Mouse (Mus musculus): ENCODE data around the gene Nsrp1.
"Not testable (repeated sequence)": the region's sequence is repeated elsewhere in the genome, so short reads cannot be mapped to it uniquely, and the experiment has no call there.

Nsrp1 gene

DNA sequence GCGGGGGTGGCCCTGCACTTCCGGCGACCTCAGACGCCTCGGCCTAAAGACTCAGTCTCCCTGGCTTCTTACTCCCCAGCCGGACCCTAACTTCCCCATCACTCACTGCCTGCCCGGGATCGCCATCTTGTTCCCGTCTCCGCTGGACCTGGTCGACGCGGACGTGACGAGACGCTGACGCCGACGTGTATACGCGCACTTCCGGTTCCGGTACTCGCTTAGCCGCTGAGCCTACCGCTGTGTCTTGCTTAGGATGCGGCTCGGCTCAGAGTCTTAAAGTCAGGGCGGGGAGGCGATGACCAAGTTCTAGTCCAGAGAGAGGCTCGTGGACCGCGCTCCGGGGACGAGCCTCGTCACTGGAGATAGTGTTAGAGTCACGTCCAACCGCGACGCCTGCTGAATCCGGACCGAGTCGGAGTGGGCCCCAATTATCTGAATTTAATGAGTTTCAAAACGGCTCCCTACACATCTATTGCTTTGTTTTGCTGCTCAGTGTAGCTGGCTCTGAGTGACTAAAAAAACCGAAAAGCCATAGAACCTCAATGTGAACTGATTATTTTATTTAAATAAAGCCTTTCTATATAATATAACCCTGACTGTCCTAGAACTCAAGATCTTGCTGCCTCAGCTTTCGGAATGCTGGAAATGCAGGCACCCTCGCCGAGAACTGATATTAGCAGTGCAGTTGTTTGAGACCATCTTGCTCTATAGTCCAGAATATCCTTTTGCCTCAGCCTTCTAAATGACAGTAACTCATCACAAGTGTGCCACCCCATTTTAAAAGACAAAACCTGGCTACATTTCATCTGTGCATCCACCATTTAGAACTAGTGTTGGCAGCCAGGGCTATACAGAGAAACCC lies at the start of gene Nsrp1:
TSS of gene Nsrp1 (minus strand) at position 163 of the 862 bp plus-strand sequence.
- peak; percentile 93 to 94 for DNase-seq

DNA sequence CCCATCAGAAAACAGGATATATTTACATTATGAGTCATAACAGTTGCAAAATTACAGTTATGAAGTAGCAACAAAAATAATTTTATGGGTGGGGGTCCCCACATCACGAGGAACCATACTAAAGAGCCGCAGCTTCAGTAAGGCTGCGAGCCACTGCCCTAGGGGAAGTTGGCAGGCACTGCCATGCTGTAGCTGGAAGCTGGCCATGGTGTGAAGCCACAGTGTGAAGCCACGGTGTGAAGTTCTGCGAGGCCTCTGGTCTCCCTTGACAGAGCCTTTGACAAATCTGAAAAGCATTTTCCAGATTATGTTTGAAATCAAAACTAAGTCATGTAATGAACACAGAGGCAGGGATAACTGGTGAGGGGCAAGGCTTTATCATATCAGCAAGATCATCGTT lies 32.9 kb upstream of the Nsrp1 start:
- DNase-seq: no peak

DNA sequence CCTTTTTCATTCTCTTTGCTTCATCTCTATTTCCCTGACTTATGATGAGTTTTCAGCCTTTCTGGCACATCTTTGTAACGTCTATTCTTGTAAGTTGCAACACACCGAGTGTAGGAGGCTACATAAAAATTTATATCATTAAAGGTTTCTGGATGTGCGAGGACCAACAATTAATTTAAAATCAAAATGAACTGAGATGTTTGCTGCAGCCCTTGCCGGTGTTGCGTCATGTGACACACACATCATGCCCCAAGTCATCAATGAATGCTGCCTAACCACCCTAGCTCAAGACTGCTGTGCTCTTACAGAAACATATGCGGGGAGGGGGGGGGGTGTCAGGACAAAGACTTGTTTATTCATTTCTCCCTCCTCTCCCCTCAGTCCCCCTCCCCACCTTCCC lies 30.2 kb upstream of the Nsrp1 start:
- DNase-seq: no peak

DNA sequence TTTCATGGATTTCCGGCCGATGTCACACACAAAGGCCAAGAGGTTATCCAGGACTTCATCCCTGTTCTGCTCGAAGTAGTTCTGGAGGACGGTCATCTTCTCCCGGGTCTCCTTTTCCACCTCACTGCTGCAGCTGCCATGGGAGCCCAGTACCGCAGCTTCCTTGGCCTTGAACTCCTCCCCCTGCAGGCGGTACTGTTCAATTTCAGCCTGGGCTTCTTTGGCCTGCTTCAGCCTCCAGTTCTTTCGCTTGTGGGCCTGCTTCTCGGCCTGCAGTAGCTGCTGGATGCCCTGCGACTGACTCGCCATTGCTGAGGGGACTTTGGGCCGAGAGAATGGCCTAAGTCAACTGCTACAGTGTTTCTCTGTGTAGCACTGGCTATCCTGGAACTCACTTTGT lies 29.6 kb upstream of the Nsrp1 start:
- DNase-seq: not testable (repeated sequence)

DNA sequence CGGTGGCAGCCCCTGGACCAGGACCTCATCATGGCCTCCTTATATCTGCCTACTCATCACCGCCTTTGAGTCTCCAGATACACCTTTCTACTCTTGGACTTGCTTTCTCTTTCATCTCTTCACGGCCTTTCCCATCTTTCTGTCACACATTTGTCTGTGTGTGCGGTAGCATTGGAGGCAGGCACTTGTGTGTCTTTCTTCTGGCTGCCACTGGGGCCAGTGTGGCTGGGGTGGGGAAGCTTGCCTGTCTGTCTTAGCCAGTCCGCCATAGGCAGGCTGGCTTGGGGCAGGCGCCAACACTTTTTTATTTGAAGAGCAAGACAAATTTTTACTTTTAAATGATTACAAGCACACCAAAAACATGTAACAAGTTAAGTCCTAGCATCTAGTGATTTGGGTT lies 28.7 kb upstream of the Nsrp1 start:
- no peak for DNase-seq

DNA sequence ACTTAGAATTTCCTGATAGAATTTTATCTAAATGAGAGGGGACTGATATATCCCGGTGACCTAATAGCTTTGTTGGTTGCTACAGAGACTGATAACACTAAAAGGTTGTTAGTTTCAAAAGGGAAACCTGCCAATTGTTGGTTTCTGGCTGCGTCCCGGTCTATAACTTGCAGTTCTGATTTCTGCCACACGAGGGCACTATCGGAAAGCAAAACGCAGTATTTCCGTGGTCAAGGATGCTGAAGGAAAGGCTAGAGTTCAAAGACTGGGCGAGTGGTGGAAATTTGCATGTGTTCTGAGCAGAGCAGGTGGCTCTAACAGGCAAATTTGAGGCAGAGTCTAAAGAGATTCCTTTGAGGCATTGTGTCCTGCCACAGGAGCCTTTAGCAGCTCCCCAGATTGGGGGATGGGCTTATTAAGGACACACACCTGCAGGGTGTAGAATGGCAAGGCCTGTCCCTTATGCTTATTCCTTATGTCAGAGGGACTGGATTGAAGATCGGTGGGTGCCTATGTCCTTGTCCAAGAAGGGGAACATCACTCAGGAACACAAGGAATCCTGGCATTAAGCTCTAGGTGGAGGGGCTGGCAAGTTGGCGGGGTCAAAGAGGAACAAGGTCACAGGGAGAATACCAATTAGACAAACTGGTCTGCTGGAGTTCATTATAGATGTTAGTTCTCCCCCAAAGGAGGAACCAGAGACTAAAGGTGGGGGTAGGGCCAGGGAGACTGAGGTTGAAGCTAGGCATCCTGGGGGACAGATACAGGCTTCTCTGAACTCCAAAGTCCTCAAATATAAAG lies 22.1 kb upstream of the Nsrp1 start:
- peak; percentile 71 to 74 for DNase-seq

DNA sequence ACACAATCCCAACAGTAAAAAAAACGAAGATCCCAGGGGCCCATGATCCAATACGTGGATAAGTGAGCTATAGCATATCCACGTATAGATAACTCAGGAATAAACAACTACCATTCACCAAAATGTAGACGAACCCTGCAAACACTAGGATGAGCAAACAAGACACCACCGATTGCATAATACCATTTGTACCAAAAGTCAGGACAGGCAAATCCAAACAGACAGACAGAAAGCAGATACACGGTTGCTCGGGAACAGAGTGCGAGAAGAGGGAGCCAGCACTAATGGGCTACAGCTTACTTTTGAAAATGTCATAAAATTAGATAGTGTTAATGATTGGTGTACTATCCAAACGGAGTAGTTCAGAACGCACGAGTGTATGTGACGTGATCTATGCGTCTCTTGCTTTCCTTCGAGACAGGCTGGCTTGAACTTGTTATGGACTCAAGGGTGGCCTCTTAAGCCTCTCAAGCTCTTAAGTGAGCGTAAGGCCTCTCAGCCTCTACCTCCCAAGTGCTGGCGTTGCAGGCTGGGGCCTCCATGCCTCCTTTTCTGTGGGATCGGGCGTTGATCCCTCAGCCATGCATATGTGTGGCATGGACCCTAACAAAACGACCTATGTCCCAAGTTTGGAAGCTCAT lies 20.2 kb upstream of the Nsrp1 start:
- peak in 1 of 2 experiments; percentile 29 for DNase-seq

DNA sequence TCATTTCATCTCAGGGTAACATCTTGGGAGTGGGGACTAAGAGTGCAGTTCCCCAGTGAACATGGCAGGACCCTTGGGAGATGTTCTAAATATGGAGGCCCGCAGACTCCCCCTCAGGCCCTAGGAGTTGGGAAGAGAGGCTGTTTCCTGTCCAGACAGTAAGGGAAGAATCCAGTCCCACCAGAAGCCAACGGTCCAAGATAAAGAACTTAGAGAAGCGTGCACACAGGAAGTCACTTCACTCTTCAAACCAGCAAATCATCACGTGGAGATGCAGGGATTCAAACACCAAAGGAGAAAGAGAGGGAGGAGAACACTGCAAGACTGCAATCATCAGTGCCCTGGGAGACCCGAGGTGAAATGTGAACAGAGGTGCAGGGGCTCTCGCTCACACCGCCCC lies 18.8 kb upstream of the Nsrp1 start:
- no peak for DNase-seq

DNA sequence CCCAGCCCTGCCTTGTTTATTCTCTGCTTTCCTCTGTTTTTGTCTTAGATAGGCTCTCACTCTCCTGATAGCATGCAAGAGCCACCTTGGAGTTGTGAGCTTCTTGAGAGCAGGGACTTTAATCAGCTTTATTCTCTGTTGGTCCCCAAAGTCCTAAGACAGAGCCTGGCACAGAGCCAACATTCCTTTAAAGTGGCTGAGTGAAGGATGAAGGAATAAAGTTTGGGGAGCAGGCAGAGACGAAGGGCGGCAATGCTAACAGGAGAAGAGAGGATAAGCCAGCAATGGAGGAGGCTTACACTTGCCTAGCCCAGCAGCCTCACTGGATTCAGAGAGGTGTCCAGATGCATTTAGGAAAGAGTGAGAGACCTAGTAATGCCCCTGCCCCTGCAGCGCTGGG lies 18.3 kb upstream of the Nsrp1 start:
- DNase-seq: no peak

DNA sequence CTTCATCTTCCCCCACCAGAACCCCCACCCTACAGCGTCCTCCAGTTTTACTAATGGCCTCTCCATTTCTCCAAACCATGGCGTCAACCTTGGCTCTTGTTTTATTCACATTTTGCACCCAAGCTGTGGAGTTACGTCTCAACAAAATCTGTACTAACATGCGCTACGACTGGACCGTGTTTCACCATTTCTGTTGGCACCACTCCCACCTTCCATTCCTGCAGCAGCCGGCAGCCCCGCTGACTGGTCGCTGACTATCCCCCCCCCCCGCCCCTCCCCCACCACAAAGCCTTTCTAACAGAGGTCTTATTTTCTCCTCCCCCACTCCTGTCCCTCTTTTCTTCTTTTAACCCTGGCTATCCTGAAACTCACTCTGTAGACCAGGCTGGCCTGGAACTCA lies 17.0 kb upstream of the Nsrp1 start:
- no peak for DNase-seq

DNA sequence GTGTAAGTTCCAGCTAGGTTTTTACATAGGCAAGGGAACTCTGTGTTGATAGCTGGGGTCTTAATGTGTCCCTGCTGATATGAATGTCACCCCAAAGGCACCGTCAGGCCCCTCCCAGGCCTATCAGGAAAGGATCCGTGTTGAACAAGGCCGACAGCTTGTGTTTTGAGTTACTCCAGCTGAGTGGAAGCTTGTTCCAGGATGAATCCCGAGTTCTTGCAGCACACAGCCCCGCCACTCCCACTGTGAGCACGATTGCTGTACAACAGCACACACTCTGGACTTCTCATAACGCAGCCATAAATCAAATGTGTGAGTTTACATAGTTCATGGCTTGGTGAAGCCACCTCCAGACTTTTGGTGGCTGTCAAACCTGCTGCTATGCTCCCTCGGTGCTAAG lies 15.9 kb upstream of the Nsrp1 start:
- no peak for DNase-seq

DNA sequence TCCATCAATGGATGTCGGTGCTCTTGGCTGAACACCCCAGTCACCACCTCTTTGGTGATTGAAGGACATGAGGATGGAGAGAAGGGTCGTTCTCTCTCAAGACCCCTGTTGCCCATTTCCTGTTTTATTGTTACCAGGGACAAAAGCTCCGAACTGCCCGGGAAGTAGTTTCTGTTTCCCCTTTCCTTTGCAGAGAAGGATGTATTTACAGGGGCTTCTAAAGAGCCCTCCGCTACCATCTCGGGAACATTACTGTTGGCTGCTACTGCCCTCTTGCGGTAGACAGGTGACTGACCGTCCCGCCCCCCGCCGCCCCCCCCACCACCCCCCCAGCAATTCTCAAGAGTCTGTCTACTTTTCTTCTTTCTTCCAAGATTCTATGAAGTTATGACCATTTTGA lies 15.0 kb upstream of the Nsrp1 start:
- no peak for DNase-seq

DNA sequence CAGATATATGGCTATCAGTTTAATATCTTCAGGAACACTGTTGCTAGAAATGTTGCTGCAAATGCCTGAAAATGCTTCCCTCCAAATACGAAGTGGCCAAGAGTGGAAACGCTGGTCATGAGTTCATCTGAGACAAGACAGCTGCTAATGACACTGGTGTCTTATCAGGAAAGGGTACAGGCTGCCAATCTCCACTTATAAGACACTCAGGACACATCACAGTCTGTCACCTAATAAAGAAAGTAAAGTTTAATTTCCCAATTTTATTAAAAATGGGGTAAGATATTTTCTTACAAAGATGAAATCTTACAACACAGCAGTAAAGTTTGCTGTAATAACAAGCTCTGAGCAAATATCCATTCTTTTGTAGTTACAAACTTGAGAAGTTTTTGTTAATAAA lies 10.9 kb upstream of the Nsrp1 start:
- DNase-seq: no peak

DNA sequence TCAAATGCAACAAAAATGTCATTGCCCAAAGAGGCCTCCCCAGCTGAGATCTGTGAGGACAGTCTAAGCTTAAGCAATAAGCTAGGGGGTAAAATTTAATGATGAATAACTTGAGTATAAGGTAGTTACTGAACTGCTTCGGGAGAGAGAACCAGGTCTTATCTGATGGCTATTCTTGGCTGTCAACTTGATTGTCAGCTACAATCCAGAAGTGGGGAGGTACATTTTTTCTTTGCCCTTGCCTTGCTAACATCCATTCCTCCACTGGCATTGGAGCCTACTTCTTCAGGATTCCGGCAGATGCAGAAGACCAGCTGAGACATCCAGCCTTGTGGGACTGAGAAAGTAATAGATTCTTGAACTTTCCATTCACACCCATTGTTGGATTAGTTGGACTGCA lies 8.8 kb upstream of the Nsrp1 start:
- DNase-seq: no peak

DNA sequence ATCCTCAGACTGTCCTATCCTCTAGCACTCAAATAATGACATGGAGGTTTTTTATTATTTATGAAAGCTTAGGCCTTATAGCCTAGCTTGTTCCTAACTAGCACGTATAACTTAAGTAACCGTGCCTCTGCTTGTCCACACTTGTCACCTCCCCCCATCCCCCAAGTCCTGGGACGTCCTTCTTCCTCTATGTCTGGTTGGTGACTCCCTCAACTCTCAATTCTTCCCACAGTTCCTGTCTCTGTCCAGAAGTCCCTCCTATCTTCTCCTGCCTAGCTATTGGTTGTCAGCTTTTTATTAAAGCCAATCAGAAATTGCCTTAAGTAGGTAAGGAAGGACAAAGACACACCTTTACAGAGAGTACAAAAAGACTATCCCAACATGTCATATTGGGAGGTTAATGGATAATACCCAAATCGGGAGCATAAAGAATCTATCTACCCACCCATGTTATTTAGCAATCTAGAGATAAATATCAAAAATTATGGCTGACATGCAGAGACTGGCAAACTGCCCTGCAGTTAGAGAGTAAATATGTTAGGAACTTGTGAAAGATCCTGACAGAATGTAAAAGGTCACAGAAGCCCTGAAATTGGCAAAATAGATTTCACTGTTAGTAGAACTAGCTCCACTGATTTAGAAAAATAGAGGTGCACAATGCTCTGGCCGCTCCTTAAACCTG lies 5.9 kb upstream of the Nsrp1 start:
- no peak for DNase-seq

DNA sequence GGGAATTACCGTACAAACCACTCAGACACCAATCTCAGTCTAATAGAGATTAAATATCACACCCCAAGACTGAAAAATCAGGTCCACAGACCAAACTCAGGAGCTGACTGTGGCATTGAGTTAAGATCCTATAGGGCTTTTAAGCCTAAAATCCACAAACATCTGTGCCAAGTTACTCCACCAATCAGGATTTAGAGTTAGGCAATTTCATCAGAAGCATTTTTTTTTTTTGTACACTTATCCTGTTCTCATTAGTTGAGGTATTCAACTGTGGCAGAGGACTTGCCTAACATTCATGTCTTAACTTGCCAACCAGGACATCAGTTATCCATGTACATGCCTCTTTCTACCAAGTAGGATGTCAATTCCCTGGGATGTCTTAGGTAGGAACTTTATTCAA lies 1.1 kb upstream of the Nsrp1 start:
- no peak for DNase-seq

DNA sequence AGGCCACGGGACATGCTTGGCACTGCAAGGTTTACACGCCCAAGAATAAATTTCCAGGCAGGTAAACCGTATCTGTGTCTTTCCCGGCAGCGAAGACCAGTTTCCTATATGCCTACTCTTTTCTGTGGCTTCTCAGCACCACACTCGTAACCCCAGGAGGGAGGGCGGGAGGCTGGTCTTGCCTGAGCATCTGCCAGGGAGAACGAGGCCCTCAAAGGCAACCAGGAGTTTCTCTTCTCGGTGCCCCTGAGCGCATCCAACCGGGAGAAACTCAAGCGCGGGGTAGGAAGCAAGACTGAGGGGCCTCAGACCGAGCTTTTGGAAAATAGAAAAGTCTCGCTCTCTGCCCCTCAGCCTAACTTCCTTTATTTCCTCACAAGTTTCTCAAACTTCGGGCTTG lies 443 bp downstream of the Nsrp1 start:
- DNase-seq: no peak

DNA sequence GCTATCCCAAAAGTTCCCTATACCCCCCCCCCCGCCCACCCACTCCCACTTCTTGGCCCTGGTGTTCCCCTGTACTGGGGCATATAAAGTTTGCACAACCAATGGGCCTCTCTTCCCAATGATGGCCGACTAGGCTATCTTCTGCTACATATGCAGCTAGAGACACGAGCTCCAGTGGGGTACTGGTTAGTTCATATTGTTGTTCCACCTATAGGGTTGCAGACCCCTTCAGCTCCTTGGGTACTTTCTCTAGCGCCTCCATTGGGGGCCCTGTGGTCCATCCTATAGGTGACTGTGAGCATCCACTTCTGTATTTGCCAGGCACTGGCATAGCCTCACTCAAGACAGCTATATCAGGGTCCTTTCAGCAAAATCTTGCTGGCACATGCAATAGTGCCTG lies 904 bp downstream of the Nsrp1 start:
- not testable (repeated sequence) for DNase-seq

DNA sequence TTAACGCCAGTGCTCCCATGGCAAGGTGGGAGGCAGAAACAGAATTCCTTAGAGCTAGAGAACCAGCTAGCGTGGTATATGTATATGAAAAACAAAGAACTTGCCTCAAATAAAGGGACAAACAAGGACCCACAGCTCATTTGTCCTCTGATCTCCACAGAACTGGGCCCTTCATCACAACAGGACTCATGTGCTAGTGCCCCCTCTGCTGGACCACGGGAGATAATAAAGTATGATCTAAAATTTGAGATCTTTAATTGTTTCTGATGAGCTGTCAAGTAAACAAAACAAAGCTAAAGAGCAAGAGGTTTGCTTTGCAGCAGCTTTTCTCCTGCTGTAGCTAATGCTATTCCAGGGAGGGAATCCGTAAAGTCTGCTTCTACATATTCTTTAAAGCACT lies 7.5 kb downstream of the Nsrp1 start:
- peak in 1 of 2 experiments; percentile 7 for DNase-seq

DNA sequence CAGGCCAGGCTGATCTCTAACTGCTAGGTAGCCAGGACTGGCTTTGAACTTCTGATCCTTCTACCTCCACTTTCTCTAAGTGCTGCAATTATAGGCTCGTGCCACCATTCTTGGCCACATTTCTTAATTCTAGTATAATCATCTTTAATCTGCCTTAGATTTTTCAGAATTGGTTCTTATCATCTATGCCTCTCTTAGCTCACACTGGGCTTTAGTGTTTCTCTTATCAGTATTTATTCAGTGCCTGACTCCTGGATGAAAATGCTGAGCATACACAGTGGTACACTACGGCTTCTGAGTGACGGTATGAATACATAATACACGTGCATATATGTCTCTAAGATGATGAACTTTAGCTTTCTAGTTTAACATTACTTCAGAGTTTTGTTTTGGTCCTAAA lies 9.4 kb downstream of the Nsrp1 start:
- no peak for DNase-seq

DNA sequence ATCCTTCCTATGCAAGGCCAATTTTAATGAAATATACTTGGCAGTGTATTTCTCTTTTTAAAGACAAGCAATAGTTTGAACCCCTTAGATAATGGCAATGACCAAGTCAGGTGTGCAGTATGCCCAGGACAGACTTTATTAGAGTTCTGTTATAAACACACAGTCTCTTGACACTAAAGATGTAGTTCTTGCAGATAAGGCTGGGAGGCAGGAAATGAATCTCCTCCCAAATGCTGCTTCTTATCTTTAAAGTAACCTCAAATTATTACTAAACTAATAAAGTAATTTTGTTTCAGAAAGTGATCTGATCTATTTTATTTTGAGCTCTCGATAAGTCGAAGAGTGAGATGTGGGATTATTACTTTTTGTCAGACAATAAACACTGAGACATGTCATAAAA lies 14.8 kb downstream of the Nsrp1 start:
- no peak for DNase-seq

DNA sequence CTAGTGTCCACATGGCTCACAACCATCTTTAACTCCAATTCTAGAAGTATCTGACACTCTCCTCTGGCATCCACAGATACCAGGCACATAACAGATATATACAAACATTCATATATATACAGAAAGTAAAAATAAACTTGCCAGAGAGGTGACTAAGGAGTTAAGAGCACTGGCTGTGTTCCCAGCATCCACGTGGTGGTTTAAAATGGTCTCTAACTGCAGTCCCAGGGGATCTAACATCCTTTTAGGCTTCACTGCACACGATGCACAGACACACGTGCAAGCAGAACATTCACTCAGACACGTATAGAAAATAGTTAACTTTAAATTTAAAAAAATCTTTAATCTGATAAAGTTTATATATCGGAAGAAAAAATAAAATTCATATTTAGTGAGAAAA lies 16.3 kb downstream of the Nsrp1 start:
- no peak for DNase-seq

DNA sequence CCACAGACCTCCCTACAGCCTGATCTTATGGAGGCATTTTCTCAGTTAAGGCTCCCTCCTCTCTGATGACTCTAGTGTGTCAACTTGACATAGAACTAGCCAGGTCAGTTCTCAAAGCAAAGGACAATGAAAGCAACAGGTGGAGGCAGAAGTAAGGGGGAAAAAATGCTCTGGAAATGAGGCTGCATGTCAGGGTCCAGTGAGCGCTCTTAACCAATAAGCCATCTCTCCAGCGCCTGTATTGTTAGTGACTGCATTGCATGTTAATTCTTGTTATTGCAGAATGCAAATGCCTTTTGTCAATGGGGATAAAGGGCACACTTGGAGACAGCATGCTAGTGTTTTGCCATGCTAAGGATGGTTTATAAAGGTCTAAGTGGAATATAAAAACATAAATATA lies 35.4 kb downstream of the Nsrp1 start:
- DNase-seq: no peak
